Mouse (Mus musculus) cortical plate, adult 2 months (tissue): ENCODE measurements around the gene Actl6b. TPM values are rescaled to one million over a fixed set of nuclear protein-coding genes. Genes with fewer than 3 reads are reported as not detected.
A peak's percentile ranks its signal among the peaks of the same experiment; 100 is the strongest.

Experiments used
- H3K27ac ChIP-seq: fragments of 200-500 bp; 2 replicates; pipeline ENCODE4 v1.5.1; 2012; ENCODE audit warnings: low read length, control low read depth, inconsistent platforms; ENCODE audit not compliant: insufficient read depth
- H3K4me1 ChIP-seq: fragments of 200-500 bp; 2 replicates; pipeline ENCODE4 v1.6.1; 2011; ENCODE audit warnings: low read length; ENCODE audit not compliant: control insufficient read depth, insufficient read depth
- H3K4me3 ChIP-seq: fragments of 200-500 bp; 2 replicates; pipeline ENCODE4 v1.5.1; 2011; ENCODE audit warnings: mild to moderate bottlenecking, low read length, control low read depth; ENCODE audit not compliant: insufficient read depth
- CTCF ChIP-seq: fragments of 200-500 bp; IDR thresholded peaks from 2 replicates; pipeline ENCODE4 v1.5.1; 2011; ENCODE audit warnings: mild to moderate bottlenecking, control low read depth, low read length; ENCODE audit not compliant: insufficient read depth; ENCODE audit errors: extremely low read depth
- POLR2A ChIP-seq: fragments of 200-500 bp; IDR thresholded peaks from 2 replicates; pipeline ENCODE4 v1.6.1; 2011; ENCODE audit warnings: mild to moderate bottlenecking, low read length, control low read depth; ENCODE audit not compliant: insufficient read depth; ENCODE audit errors: extremely low read depth
- polyA plus RNA-seq: library from polyadenylated mRNA; depleted of rRNA; stranded (reverse); fragments of >200 nt; gene quantifications from 2 replicates; pipeline ENCODE4 v1.2.3, GENCODE M21; 2012; rRNA removed

The Actl6b gene
- 179 and 199 TPM in 2 replicates for polyA plus RNA-seq

GRCm38 (mm10) chr5:137553411-137553837 lies at the start of gene Actl6b:
Gene Actl6b, plus strand, starts transcription at chr5:137553517.
- peak within 1 kb of the TSS; percentile 70 for H3K4me3 ChIP-seq
- TF ChIP-seq CTCF (no peak), POLR2A (no peak; the same call in 1 of the 2 replicates)
- H3K4me1 ChIP-seq, result no peaks in the 10 kb centered on the region
- 0 out of 2 replicates have a peak within 1 kb of the TSS, but pooled peaks have one; percentile 79 for H3K27ac ChIP-seq

GRCm38 (mm10) chr5:137504041-137504440 lies 49.3 kb upstream of the Actl6b start:
- TF ChIP-seq POLR2A (no peak), CTCF (no peak)
- Histone ChIP-seq H3K4me1 (peaks cover 2% of the 10 kb centered on the region; the same call in 1 of the 2 replicates), H3K27ac (no peak overlapping the region), H3K4me3 (no peak overlapping the region)

- Histone ChIP-seq H3K4me1 (peaks cover 6% of the 10 kb centered on the region), H3K27ac (peak overlapping the region; percentile 70; the same call in 1 of the 2 replicates), H3K4me3 (peak overlapping the region; percentile 70)
- TF ChIP-seq CTCF (no peak), POLR2A (no peak)
These were observed 43.3 kb upstream of the Actl6b start for GRCm38 (mm10) chr5:137510014-137510501.

- TF ChIP-seq CTCF (no peak), POLR2A (no peak)
- 0 out of 2 replicates have a peak overlapping the region, but pooled peaks have one; percentile 58 for H3K27ac ChIP-seq
- H3K4me3 ChIP-seq, result peak overlapping the region; percentile 70
- peaks cover 6% of the 10 kb centered on the region for H3K4me1 ChIP-seq
These were observed 42.5 kb upstream of the Actl6b start for GRCm38 (mm10) chr5:137510573-137511390.

- Histone ChIP-seq H3K4me1 (peaks cover 6% of the 10 kb centered on the region), H3K27ac (no peak overlapping the region), H3K4me3 (peak overlapping the region; percentile 70)
- TF ChIP-seq CTCF (no peak), POLR2A (no peak)
These were observed 41.6 kb upstream of the Actl6b start for GRCm38 (mm10) chr5:137511706-137512105.

GRCm38 (mm10) chr5:137512847-137513794 lies 40.2 kb upstream of the Actl6b start:
- peaks cover 6% of the 10 kb centered on the region for H3K4me1 ChIP-seq

GRCm38 (mm10) chr5:137513951-137514721 lies 39.2 kb upstream of the Actl6b start:
- peaks cover 6% of the 10 kb centered on the region for H3K4me1 ChIP-seq
- TF ChIP-seq POLR2A (no peak), CTCF (no peak)
- no peak overlapping the region for H3K4me3 ChIP-seq
- no peak overlapping the region for H3K27ac ChIP-seq

More at GRCm38 (mm10) chr5:137512847-137513794, 40.2 kb upstream of the Actl6b start:
- no peak overlapping the region for H3K4me3 ChIP-seq
- H3K27ac ChIP-seq, result no peak overlapping the region
- TF ChIP-seq CTCF (peak; percentile 51), POLR2A (no peak)

GRCm38 (mm10) chr5:137514811-137515210 lies 38.5 kb upstream of the Actl6b start:
- no peak for TF ChIP-seq CTCF
- no peak for TF ChIP-seq POLR2A
- Histone ChIP-seq H3K27ac (no peak overlapping the region), H3K4me1 (peaks cover 6% of the 10 kb centered on the region), H3K4me3 (no peak overlapping the region)
